Mouse (Mus musculus): ENCODE data around the gene Slc26a10. TPM values are rescaled to one million over a fixed set of nuclear protein-coding genes. Genes with fewer than 3 reads are reported as not detected.

Slc26a10 gene
- polyA plus RNA-seq, 1 experiment from 2014 or later = 0.91 TPM

Other genes starting within 250 kb of the Slc26a10 start
- 19.0 and 19.4 TPM in 2 replicates for gene Ctdsp2, start 201.9 kb downstream of the Slc26a10 start, polyA plus RNA-seq (2015; fragmentation: Nextera tagmentation; extraction: Ambion mirVana)
- 4.2 and 11.6 TPM in 2 replicates for gene Avil, start 179.9 kb downstream of the Slc26a10 start, polyA plus RNA-seq (2015; fragmentation: Nextera tagmentation; extraction: Ambion mirVana)
- gene Tsfm, start 149.8 kb downstream of the Slc26a10 start, polyA plus RNA-seq (2015; fragmentation: Nextera tagmentation; extraction: Ambion mirVana) = 61.6 and 64.7 TPM in 2 replicates
- 22.8 and 25.1 TPM in 2 replicates for gene Mettl1, start 139.2 kb downstream of the Slc26a10 start, polyA plus RNA-seq (2015; fragmentation: Nextera tagmentation; extraction: Ambion mirVana)
- 0.14 and 0.22 TPM in 2 replicates for gene Eef1akmt3, start 139.1 kb downstream of the Slc26a10 start, polyA plus RNA-seq (2015; fragmentation: Nextera tagmentation; extraction: Ambion mirVana)
- gene Cyp27b1, start 132.4 kb downstream of the Slc26a10 start, polyA plus RNA-seq (2015; fragmentation: Nextera tagmentation; extraction: Ambion mirVana) = 0.21 and 0.26 TPM in 2 replicates
- gene March9, start 120.5 kb downstream of the Slc26a10 start, polyA plus RNA-seq (2015; fragmentation: Nextera tagmentation; extraction: Ambion mirVana) = 7.3 and 8.4 TPM in 2 replicates
- gene Cdk4, start 117.1 kb downstream of the Slc26a10 start, polyA plus RNA-seq (2015; fragmentation: Nextera tagmentation; extraction: Ambion mirVana) = 743 and 831 TPM in 2 replicates
- 120 and 123 TPM in 2 replicates for gene Tspan31, start 110.4 kb downstream of the Slc26a10 start, polyA plus RNA-seq (2015; fragmentation: Nextera tagmentation; extraction: Ambion mirVana)
- gene Agap2, start 105.4 kb downstream of the Slc26a10 start, polyA plus RNA-seq (2015; fragmentation: Nextera tagmentation; extraction: Ambion mirVana) = 4.0 and 4.9 TPM in 2 replicates
- 125 and 130 TPM in 2 replicates for gene Os9, start 59.5 kb downstream of the Slc26a10 start, polyA plus RNA-seq (2015; fragmentation: Nextera tagmentation; extraction: Ambion mirVana)
- 54.0 and 74.6 TPM in 2 replicates for gene B4galnt1, start 15.4 kb downstream of the Slc26a10 start, polyA plus RNA-seq (2015; fragmentation: Nextera tagmentation; extraction: Ambion mirVana)
- 27.3 and 30.3 TPM in 2 replicates for gene Arhgef25, start 9.4 kb upstream of the Slc26a10 start, polyA plus RNA-seq (2015; fragmentation: Nextera tagmentation; extraction: Ambion mirVana)
- gene Dtx3, start 15.1 kb upstream of the Slc26a10 start, polyA plus RNA-seq (2015; fragmentation: Nextera tagmentation; extraction: Ambion mirVana) = 240 and 266 TPM in 2 replicates
- 19.1 and 19.6 TPM in 2 replicates for gene Pip4k2c, start 30.9 kb upstream of the Slc26a10 start, polyA plus RNA-seq (2015; fragmentation: Nextera tagmentation; extraction: Ambion mirVana)
- 110 and 114 TPM in 2 replicates for gene Kif5a, start 82.7 kb upstream of the Slc26a10 start, polyA plus RNA-seq (2015; fragmentation: Nextera tagmentation; extraction: Ambion mirVana)
- 336 and 350 TPM in 2 replicates for gene Dctn2, start 85.7 kb upstream of the Slc26a10 start, polyA plus RNA-seq (2015; fragmentation: Nextera tagmentation; extraction: Ambion mirVana)
- 16.1 and 17.5 TPM in 2 replicates for gene Mbd6, start 108.4 kb upstream of the Slc26a10 start, polyA plus RNA-seq (2015; fragmentation: Nextera tagmentation; extraction: Ambion mirVana)
- gene Mars, start 131.1 kb upstream of the Slc26a10 start, polyA plus RNA-seq (2015; fragmentation: Nextera tagmentation; extraction: Ambion mirVana) = 115 and 118 TPM in 2 replicates
- gene Arhgap9, start 141.3 kb upstream of the Slc26a10 start, polyA plus RNA-seq (2015; fragmentation: Nextera tagmentation; extraction: Ambion mirVana) = 0.86 and 1.5 TPM in 2 replicates
- gene Gli1, start 161.3 kb upstream of the Slc26a10 start, polyA plus RNA-seq (2015; fragmentation: Nextera tagmentation; extraction: Ambion mirVana) = 1.6 and 2.0 TPM in 2 replicates
- 0.09 TPM in 1 of 2 replicates, not detected in the other for gene Inhbe, start 173.8 kb upstream of the Slc26a10 start, polyA plus RNA-seq (2015; fragmentation: Nextera tagmentation; extraction: Ambion mirVana)
- not detected in 2 replicates for gene Inhbc, start 189.8 kb upstream of the Slc26a10 start, polyA plus RNA-seq (2015; fragmentation: Nextera tagmentation; extraction: Ambion mirVana)
- gene R3hdm2, start 199.7 kb upstream of the Slc26a10 start, polyA plus RNA-seq (2015; fragmentation: Nextera tagmentation; extraction: Ambion mirVana) = 38.8 and 41.9 TPM in 2 replicates